Mouse (Mus musculus) CD4-positive helper T cell, adult 2 months (primary cell): Measurements from ENCODE around the gene Wdr45b.
"Not testable (repeated sequence)": the region's sequence is repeated elsewhere in the genome, so short reads cannot be mapped to it uniquely, and the experiment has no call there.

Experiments used
- DNase-seq: peaks from one replicate; pipeline ENCODE4 v3.0.0-alpha.2; 2012; ENCODE audit warnings: low read depth, missing footprints, low spot score

Wdr45b gene

GRCm38 (mm10) chr11:121328206-121328605, 26.0 kb downstream of the Wdr45b start:
- no peak for DNase-seq

GRCm38 (mm10) chr11:121326681-121327080, 27.6 kb downstream of the Wdr45b start:
- DNase-seq = no peak

- DNase-seq = no peak
Observed at GRCm38 (mm10) chr11:121326034-121326433, 28.2 kb downstream of the Wdr45b start.

GRCm38 (mm10) chr11:121307712-121308111, 46.5 kb downstream of the Wdr45b start:
- not testable (repeated sequence) for DNase-seq

- DNase-seq = no peak
Observed at GRCm38 (mm10) chr11:121306608-121307007, 47.6 kb downstream of the Wdr45b start.

GRCm38 (mm10) chr11:121305371-121305770, 48.9 kb downstream of the Wdr45b start:
- no peak for DNase-seq

GRCm38 (mm10) chr11:121300265-121300664, 54.0 kb downstream of the Wdr45b start:
- DNase-seq = no peak

- DNase-seq = no peak
Observed at GRCm38 (mm10) chr11:121298493-121298892, 55.8 kb downstream of the Wdr45b start.

GRCm38 (mm10) chr11:121294771-121295170, 59.5 kb downstream of the Wdr45b start:
- no peak for DNase-seq

GRCm38 (mm10) chr11:121289859-121290258, 64.4 kb downstream of the Wdr45b start:
- DNase-seq = peak; percentile 9

GRCm38 (mm10) chr11:121282911-121283310, 71.3 kb downstream of the Wdr45b start:
- no peak for DNase-seq

GRCm38 (mm10) chr11:121278011-121278410, 76.2 kb downstream of the Wdr45b start:
- DNase-seq = no peak

- no peak for DNase-seq
Observed at GRCm38 (mm10) chr11:121277516-121277915, 76.7 kb downstream of the Wdr45b start.
